Mouse (Mus musculus): ENCODE results near the gene Mctp1.

The Mctp1 gene

GRCm38 (mm10) chr13:76824932-76825694 lies 440.8 kb downstream of the Mctp1 start:
- no peak for DNase-seq (ENCODE audit: low read depth, low spot score)

- no peak for DNase-seq (ENCODE audit: low read depth, low spot score)
These were observed 443.4 kb downstream of the Mctp1 start for GRCm38 (mm10) chr13:76827738-76828137.

DNA sequence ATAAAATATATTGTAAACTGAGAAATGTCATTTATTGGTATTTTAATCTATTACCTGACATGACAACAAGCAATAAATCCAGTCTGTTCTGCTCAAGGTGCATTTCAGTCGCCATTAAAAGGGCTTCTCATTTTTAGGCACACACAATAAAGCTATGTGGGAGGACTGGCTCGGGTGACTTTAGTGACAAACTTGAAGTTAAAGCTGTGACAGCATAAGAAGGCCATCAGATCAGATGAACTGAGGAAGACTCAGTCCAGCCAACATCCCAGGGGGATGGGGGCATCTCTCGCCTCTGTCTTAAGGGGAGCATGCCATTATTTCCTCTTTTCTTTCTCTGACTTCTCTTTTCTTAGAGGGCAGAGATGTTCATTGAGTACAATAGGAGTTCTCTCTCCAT lies 453.7 kb downstream of the Mctp1 start:
- no peak for DNase-seq (ENCODE audit: low read depth, low spot score)

GRCm38 (mm10) chr13:76840712-76841111 lies 456.4 kb downstream of the Mctp1 start:
- DNase-seq (ENCODE audit: low read depth, low spot score), result no peak

DNA sequence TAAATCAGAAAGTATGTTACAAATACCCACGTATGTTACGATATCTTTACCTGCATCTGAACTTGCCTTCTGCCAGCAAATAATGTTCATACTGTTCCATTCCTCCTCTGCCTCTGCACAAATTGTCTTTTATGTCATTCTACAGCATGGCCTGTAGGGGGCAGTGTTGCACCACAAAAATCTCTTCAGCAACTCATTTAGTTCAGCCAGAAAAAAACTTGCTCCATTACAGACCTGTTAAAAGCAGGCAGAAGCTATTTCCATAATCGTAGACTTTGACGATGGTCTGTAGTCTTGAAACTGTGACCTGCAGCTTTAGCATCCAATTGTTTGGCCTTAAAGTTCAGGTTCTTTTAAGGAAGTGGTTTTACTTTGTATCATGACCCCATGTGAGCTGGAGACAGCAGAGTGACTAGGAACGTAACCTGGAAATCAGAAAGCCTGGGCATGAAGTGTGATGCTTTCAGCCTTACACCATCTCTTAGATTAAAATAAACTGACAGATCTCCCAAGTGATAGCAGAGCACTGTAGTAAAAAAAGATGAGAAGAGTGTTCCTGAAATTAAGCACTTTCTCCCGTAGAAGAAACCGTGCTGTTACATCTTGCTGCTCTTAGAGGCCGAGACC lies 460.4 kb downstream of the Mctp1 start:
- peak; percentile 61 for DNase-seq (ENCODE audit: low read depth, low spot score)

GRCm38 (mm10) chr13:76850412-76851054 lies 466.2 kb downstream of the Mctp1 start:
- DNase-seq (ENCODE audit: low read depth, low spot score), result no peak

- DNase-seq (ENCODE audit: low read depth, low spot score), result no peak
These were observed 470.0 kb downstream of the Mctp1 start for GRCm38 (mm10) chr13:76854306-76854705.

- DNase-seq (ENCODE audit: low read depth, low spot score), result no peak
These were observed 470.7 kb downstream of the Mctp1 start for GRCm38 (mm10) chr13:76855021-76855420.

DNA sequence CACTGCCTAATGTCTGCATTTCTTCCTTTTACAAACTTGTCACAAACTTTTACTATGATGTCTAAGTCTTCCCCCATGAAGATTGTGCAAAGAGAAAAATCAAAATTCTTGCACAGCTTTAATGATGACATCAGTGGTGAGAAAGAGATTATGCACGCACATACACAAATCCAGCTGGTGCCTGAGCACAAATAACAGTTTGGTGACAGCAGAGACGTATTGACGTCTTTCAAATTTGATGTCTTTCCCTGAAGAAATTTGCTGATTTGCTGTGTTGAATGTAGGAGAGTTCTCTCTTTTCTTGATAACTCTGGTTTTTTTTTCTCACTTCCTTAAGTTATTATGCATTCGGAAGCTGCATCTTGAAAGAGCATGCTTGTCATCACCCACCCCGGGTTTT lies 472.7 kb downstream of the Mctp1 start:
- DNase-seq (ENCODE audit: low read depth, low spot score), result no peak

DNA sequence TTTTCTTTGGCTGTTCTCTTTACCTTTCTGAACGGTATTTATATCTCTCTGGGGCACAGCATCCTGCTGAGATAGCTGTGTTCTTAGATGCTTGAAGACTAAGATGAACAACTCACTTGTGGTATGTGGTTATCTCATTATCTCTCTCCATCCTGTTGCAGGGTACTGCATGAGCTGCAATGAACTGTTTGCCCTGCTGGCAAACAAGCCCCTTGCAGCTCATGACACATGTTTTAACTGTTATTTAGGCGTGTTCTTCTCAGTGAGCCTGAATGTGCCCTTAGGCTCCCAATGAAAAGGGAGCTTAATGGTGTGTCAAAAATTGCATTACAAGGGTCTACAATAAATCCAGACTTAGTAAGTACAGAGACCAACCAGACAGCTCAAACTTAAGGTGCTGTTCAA lies 473.7 kb downstream of the Mctp1 start:
- DNase-seq (ENCODE audit: low read depth, low spot score), result no peak

GRCm38 (mm10) chr13:76870291-76870690 lies 486.0 kb downstream of the Mctp1 start:
- DNase-seq (ENCODE audit: low read depth, low spot score), result no peak

DNA sequence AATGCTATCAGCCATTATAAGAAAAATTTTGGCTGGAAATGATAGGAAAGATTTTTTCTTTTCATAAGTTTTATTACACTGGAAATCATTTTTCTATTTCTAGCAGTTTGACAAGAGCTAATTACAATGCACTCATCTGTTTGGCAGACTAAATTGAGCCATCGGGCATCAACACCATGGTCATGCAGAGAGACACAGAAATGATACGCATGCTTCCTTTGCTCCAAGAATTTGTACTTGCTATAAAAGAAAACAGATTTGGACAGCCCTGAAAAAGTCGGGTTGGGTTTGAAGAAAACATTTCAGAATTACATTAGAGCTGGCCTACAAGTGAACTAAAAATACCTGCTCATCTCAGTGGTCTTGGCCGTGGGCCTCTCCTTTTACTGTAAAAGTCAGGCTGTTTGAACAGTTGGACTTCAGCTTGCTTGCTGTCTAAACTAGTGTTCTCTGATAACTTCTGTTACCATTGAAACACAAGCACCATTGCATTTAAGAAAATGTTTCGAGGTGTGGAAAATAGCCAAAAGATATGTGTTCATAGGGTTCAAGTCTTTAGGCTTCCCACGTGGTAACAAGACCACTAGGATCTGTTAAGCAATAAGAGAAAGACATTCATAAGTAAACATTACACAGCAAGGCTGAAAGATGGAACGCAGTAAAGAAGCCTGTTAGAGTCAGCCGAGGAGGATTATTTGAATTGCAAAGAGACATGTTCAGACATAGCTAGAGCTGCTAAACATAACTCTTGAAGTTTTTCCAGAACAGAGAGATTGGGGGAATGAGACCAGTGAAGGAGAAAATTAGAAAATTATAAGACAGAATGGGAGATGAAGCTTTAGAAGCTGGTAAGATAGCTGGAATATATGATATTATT lies 493.8 kb downstream of the Mctp1 start:
- no peak for DNase-seq (ENCODE audit: low read depth, low spot score)

GRCm38 (mm10) chr13:76879008-76879407 lies 494.7 kb downstream of the Mctp1 start:
- DNase-seq (ENCODE audit: low read depth, low spot score), result no peak

- no peak for DNase-seq (ENCODE audit: low read depth, low spot score)
These were observed 500.3 kb downstream of the Mctp1 start for GRCm38 (mm10) chr13:76884517-76885092.

DNA sequence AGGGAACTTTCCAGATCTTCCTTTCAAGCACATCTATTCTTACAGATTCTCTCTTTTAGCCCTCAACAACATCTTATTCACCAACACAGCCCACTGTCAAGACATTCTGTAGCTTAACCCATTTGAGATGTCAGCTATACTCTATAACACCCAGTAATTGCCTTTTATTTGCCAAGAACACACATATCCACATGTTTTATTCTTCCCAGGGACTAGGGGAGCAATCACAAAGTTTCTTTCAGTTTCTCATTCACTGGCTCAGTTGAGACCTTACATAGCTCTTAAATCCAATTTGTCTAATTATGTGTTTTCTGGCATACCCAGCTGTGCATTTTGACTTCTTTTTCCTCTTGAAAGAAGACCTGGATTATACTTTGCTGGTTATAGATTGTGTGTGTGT lies 508.7 kb downstream of the Mctp1 start:
- DNase-seq (ENCODE audit: low read depth, low spot score), result no peak

DNA sequence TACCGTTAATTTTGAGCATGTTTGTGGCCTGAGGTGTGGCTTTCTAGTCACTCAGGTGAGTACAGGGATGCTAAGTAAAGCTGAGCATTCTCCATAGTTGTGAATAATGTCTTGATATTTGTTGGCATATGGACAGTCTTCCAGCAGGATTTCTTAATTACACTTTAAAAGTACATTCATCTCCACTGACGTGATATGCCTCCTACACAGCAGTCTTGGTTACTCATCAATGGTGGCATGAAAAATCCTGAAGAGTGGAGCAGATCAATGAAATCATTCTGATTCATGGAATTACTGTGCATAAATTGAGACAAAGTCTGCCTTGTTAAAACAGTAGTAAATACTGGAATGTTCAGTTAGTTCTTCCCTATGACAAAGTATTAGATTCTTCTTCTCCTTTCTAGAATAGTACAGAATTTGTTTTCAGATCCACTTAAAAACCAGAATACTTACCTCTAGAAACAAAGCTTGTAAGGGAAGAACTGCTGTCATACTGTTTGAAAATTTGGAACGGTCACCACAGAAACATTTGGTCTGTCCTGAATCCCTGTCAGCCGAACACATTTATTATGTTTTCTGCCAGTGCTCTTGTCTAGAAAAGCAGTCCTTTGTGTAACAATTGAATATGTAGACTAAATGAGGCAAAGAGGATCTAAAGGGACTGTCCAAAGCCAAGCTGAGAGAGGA lies 511.6 kb downstream of the Mctp1 start:
- no peak for DNase-seq (ENCODE audit: low read depth, low spot score)

DNA sequence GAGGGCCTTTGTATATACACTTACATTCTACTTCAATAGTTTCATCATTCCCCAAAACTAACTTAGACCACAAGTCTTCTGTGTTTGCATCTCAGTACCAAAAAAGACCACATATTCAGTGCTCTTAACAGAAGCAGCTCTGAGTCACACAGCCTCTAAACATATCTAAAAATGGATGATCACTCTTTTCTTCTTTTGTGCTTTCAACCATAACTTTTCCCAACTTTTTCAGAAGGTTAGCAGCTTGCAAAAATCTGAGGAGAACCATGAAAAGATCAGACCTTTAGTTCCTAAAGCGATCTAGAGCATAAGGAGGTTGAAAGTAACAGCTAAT lies 512.1 kb downstream of the Mctp1 start:
- no peak for DNase-seq (ENCODE audit: low read depth, low spot score)

GRCm38 (mm10) chr13:76918321-76918720 lies 534.0 kb downstream of the Mctp1 start:
- no peak for DNase-seq (ENCODE audit: low read depth, low spot score)

DNA sequence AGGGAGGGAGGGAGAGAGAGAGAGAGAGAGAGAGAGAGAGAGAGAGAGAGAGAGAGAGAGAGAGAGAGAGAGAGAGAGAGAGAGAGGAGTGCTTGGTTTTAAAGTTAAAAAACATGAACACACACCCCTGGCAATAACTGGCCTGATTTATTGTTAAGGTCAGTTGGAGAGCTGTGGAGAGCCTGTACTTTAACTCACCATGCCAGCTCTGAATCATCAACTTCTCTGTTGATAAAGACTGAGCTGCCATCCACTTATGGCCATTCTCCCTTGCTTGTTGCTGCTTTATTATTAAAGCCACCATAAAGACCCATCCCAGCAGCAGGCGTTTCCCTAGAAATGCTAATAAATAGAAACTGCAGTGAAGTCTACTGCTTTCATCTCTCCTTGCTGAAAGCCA lies 542.5 kb downstream of the Mctp1 start:
- DNase-seq (ENCODE audit: low read depth, low spot score), result no peak

DNA sequence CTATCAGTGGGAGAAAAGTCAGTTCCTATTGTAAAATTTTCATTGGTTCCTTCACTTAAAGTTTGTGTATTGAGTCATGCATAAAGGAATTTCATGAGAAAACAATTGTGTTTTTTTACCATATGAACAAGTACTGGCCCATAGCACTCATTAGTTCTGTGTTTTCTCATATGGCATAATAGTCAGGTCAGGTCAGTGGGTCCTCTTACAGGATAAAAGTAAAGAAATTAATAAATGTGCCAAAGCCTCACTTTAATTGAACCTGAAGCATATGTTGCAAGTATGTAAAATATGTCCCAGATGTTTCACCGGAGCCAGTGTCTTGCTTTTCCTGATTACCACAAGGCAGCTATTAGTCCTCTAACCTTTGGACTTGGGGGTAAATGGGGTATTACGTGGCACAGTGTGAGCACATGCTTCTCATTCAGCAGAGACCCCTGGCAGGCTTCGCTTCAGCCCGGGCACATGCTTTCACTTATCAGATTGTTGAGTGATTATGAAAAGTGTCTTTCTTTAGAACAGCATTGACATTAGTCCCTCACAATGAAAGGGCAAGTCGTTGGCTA lies 543.6 kb downstream of the Mctp1 start:
- DNase-seq (ENCODE audit: low read depth, low spot score), result no peak

GRCm38 (mm10) chr13:76929152-76929551 lies 544.8 kb downstream of the Mctp1 start:
- no peak for DNase-seq (ENCODE audit: low read depth, low spot score)

Measured in brain, embryonic 18.5 days (tissue).